Mouse (Mus musculus) layer of hippocampus, adult 8-10 months (tissue): ENCODE measurements around the gene Cxcl2. TPM values are rescaled to one million over a fixed set of nuclear protein-coding genes. Genes with fewer than 3 reads are reported as not detected.
A peak's percentile ranks its signal among the peaks of the same experiment; 100 is the strongest.

ENCODE experiments used
- DNase-seq, 2 experiments: peaks; one replicate each; pipeline ENCODE4 v3.0.0; 2022; ENCODE audit warnings: low spot score in 2 of 2
- total RNA-seq, 4 experiments: library from RNA; stranded (reverse); gene quantifications; 2 replicates each; pipeline ENCODE4 v1.2.4; 2022

Gene Cxcl2
- total RNA-seq, result not detected

DNA sequence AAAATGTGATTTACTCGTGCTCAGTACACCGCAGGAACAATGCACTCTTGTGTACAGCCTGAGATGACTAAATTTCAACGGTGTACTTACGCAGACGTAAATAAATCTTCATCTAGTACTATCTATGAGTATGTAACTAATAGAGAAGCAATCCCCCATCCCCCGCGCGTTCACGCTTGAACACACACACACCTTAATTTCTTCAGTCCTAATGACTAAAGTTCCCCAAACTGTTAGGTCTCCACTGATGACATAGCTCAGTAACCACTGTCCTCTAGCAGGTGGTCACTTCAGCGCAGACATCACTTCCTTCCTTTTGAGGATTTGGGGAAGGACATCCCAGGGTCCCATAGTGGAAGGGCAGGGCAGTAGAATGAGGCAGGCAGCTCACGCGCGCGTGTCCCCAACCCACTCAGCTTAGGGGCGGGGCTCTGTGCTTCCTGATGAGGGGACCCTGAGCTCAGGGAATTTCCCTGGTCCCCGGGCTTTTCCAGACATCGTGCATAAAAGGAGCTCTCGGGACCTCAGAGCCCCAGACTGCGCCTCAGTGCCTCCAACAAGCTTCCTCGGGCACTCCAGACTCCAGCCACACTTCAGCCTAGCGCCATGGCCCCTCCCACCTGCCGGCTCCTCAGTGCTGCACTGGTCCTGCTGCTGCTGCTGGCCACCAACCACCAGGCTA is at the start of gene Cxcl2:
Cxcl2 (plus strand) TSS at position 533 of the 682 bp plus-strand sequence.
- DNase-seq, result no peak

GRCm38 (mm10) chr5:90855308-90856230 is 48.1 kb upstream of the Cxcl2 start:
- DNase-seq, result no peak

DNA sequence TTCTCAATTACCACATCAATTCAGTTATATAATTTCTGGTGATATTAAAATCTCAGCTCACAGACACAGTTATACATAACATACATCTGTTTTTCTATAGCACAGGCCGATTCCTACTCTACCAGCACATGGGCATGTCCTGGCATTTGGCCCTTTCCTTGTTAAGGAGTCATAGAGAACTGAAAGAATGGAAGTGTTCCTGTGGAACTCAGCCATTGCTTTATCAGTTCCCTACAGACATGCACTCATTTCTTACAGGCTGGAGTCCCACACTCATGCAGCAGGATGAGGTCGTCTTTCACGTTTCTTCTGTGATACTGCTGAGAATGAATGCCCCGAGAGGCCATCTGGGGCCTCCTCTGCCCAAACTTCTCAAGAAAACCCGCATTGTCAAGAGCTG is 46.2 kb upstream of the Cxcl2 start:
- DNase-seq, result no peak

DNA sequence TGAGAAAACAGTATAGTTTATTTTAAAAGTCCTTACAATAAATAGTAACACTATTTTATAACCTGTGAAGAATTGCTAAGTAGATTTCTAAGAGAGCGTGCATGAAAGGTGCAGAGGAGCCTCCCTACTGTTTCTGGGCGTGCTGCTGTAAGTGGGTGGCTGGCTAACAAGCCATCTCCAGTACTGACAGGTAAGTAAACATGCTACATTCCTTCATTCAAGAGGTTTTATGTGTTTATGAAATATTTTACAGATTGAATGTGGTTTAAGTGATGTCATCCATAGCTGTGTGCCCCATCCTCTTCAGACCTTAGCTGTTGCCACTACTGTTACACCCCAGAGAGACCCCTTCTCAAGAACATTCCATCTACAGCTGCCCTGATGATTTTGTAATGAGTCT is 45.2 kb upstream of the Cxcl2 start:
- DNase-seq, result no peak

DNA sequence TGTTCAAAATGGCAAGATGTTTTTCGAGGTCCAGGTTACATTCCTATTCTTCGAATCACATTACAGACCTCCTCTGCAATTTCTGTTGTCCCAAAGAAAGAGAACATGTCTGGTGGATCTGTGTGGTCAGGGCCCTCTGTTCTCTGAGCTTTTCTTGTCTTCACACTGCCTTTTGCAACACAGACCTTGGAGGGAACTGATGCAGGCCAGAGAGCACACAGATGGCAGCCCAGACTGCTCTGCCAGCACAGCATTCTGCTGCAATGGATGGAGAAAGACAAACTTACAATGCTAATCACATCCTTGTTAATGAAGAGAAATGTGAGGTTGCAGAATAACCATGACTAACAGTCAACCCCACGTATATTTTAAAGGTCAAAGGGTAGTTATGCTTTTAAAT is 44.6 kb upstream of the Cxcl2 start:
- DNase-seq, result peak; percentile 14 to 29

DNA sequence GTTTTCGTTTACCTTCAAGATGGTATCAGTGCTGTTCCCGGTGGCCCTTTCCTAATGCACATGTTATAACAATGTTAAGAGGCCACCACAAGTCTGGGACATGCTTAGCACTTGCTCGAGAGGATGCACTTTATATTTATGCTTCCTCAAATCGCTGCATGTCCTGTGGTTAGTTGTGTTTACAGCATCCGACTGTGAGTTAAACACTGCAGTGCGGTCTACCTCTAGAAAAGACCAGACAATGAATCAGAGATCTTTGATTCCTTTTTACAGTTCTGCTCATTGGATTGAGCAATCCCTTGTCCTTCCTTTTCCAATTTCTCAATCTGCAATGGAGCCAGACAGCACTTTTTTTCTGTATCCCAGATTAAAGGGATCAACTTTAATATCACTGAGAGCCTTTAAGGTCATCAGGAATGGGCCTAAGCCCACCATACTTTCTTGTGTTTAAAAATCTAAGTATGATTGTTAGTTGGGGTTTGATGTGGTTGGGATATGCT is 41.7 kb upstream of the Cxcl2 start:
- no peak for DNase-seq

- DNase-seq, result no peak
These were observed 36.9 kb upstream of the Cxcl2 start for GRCm38 (mm10) chr5:90866770-90867169.

DNA sequence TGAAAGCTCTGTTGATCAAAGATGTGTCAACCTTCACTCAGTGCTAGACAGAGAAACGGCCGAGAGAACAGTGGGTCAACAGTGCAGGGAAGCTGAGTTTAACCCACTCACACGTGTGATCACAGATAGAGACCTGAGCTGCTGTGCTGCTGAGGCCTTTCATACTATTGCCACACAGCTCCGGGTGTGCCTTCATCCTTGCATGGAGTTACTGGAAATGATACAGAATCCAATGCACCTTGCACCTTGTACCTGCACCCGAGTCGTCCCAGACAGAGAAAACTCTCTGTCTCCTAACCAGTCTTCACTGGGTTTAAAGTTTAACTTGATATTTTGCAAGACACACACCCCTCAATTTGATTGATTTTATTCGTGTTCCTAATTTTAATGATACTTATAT is 31.3 kb upstream of the Cxcl2 start:
- DNase-seq, result no peak

DNA sequence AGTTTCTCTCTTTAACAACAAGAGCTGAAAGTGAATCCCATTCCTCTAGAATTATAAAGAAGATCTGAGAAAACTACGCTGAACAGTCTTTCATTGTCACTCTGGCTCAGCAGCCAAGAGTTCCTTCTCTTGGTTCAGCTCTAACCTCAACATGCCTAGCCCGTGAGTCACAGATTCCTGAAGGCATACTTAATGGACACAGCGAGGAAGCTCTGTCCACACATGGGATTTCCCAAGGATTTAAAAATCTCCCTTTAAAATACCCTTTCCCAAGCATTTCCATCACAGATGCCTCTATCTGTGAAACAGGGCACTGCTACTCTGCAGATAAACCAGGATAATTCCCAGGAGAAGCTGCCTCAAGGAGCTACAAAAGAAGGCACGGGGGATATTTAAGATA is 27.6 kb upstream of the Cxcl2 start:
- no peak for DNase-seq

- DNase-seq, result no peak
These were observed 27.0 kb upstream of the Cxcl2 start for GRCm38 (mm10) chr5:90876471-90877172.

DNA sequence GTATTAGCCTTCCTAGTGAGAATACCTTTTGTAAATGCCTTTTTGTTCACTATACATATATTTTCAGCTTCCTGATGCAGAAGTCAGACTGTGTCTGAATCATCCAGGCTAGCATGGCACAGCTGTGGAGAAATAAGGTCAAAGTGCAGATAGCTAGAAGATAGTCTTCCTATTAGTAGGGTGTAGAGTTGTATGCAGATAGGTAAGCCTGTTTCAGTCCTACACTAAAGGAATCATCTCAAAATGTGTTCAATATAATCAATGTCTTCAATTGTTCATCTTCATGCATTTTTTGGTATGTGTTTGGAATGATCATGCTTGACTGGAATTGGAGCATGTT is 26.5 kb upstream of the Cxcl2 start:
- no peak for DNase-seq

DNA sequence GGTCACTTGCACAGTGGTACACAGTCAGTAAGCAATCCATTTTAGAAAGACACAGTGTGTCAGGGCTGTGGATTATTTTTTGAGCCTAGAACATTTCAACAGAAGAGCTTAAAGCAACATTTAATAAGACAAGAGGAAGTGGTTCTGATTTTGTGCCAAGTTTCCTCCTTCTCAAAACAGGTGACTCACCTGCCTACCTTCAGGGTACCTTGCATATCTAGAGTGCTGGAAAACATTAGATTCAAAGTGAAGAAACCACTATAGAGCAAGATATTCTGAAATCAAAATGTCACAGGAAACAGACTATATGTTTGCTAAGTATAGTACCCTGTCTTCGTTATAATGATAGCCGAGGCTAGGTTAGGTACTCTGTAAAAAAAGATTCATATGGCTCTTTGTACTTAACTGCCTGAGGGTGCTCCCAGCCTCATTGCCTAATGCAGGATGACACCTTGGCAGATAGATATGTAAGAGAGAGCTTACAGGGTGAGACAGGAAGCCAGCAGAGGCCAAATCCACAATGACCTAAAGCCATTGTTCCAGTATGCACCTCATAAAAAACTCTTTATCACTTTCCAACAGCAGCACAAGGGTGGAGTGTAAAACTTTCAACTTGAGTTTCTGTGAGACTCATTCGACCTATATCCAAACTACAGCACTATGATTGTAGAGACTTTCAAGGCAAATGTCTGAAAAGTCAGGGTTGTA is 24.2 kb upstream of the Cxcl2 start:
- no peak for DNase-seq

DNA sequence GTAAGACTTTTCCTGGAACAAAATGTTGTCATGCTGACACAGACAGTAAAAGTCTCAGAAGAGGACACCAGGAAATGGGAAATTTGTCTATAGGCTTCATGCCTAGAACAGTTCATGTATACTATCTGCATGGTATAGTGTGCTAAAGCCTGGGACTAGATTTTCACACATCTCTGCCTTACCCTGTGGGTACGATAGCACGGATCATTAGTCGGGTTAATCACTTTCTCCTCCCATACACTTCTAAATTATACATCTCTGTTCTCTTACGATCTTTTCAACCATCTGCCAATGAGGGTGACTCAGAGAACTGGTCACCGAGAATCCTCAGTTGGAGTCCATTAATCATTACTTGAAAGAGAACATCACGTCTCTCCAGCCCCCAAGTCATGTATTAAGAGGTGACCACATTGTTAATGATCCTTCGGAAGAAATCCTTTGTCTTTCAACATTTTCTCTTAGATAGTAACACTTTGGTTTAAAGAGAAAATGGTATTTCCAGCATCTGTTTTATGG is 23.3 kb upstream of the Cxcl2 start:
- DNase-seq, result no peak

- no peak for DNase-seq
These were observed 22.6 kb upstream of the Cxcl2 start for GRCm38 (mm10) chr5:90881021-90881420.

DNA sequence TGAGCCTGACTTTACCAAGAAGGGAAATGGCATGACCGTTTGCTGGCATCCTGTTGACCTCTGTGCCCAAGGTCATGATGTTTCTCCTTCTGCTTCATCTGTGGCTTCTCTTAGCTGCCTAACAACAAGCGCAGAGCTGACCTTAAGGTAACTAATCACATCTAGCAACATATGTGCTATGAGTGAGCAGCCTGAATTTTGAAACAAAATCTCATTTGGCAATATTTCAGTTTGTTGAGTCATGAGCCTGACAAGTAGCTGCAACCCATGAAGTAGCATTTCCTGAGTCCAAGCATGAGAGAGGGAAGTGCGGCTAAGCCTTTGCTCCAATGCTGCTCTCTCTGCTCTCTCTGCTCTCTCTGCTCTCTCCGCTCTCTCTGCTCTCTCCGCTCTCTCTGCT is 22.0 kb upstream of the Cxcl2 start:
- DNase-seq, result no peak

GRCm38 (mm10) chr5:90882146-90882545 is 21.5 kb upstream of the Cxcl2 start:
- DNase-seq, result no peak

DNA sequence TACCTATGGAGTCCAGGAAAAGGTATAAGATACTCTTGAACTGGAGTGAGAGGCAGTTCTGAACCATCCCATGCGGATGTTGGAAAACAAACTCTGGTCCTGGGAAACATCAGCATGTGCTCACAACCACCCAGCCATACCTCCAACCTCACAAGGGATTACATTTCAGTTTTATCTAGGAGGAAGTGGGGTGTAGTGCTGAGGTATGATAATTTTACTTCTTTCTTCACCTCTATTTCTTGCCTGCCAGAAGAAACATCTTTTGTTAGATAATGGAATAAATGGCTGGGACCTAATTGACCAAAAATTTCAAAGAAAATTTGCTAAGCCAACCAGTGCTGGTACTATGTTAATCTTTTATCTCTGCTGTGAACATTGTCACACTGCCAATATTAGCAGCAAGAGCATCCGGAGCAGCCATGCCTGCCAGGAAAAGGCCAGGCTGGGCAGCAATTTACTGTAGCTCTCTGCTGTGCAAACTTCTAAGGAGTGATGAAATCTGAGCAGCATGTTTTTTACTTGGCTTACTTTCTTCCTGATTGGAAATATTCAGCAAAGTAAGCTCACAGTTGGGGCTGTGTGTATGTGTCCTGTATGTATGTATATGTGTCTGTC is 18.9 kb upstream of the Cxcl2 start:
- DNase-seq, result no peak

DNA sequence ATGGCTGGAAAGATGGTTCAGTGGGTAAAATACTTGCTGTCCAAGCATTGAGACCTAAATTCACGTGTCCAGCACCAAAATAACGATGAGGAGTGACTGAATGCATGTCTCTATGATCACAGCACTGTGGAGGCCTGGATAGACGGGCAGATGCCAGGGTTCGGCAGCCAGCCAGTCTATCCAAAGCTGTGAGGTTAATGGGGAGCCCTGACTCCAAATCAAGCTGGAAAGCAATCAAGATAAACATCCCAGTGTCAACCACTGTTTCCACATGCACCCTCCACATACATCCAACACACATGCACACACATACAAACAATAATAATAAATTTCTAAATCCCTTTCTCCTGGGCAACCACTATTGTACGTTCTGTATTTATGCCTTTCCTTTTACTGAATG is 15.0 kb upstream of the Cxcl2 start:
- no peak for DNase-seq

DNA sequence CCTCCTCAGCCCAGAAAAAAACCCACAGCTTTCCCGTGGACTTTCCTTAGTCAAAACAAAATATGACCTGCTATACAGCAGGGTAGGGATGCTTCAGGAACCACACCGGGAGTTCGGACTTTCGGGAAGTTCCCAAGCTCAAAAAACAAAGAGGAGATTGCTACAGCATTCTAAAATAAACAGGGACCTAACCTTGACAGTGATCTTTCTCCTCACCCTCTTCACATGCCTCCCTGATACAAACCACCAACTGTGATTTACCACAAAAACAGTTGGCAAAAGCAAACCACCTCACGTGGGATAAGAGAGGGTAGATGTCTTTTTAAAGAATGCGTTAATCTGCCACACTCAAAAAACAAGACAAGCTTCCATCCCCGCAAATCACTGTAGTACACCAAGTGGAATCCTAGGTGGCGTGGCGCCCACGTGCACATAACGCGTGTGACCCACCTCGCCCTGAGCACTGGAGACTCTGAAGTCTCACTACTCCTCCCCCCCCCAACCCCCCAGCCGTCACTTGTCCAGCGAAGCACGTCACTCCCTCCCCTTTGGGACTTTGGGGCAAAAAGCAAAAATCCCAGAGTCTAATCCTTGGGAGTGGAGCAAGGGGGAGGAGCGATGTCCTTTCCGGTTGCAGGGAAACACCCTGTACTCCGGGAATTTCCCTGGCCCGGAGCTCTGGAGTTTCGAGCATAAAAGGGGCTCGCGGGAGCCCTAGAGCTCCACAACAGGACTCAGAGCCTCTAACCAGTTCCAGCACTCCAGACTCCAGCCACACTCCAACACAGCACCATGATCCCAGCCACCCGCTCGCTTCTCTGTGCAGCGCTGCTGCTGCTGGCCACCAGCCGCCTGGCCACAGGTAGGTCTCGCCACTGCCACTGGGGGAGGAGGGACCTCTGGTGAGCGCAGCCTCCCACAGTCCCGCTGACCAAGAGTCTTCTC is 12.9 kb upstream of the Cxcl2 start, which contains the start of gene Cxcl1:
Cxcl1 (plus strand) TSS at position 723 of the 945 bp plus-strand sequence.
- no peak for DNase-seq

DNA sequence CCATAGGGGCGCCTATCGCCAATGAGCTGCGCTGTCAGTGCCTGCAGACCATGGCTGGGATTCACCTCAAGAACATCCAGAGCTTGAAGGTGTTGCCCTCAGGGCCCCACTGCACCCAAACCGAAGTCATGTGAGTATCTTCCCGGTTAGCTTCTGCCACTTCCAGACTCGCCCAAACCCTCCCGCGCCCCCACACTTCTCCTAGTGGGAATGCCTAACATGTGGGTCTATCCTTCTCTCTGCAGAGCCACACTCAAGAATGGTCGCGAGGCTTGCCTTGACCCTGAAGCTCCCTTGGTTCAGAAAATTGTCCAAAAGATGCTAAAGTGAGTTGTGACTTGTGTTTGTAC is 12.2 kb upstream of the Cxcl2 start:
- no peak for DNase-seq
